Mouse (Mus musculus) bone marrow, adult 2 months (tissue): ENCODE measurements around the gene Galnt10. TPM values are rescaled to one million over a fixed set of nuclear protein-coding genes. Genes with fewer than 3 reads are reported as not detected.

ENCODE experiments used
- H3K27ac ChIP-seq: fragments of 200-500 bp; 2 replicates; pipeline ENCODE4 v1.5.1; 2012; ENCODE audit warnings: low read depth, mild to moderate bottlenecking, control low read depth, inconsistent platforms, low read length; ENCODE audit not compliant: control insufficient read depth, poor library complexity, insufficient read depth
- H3K4me1 ChIP-seq: fragments of 200-500 bp; 2 replicates; pipeline ENCODE4 v1.6.1; 2011; ENCODE audit warnings: low read length; ENCODE audit not compliant: control insufficient read depth, insufficient read depth
- H3K4me3 ChIP-seq: fragments of 200-500 bp; replicated peaks from 2 replicates; pipeline ENCODE3; 2011; ENCODE audit warnings: mild to moderate bottlenecking, low read depth, low read length, control low read depth; ENCODE audit not compliant: control insufficient read depth
- CTCF ChIP-seq: fragments of 200-500 bp; IDR thresholded peaks from 2 replicates; pipeline ENCODE4 v1.5.1; 2011; ENCODE audit warnings: low read length, control low read depth; ENCODE audit not compliant: control insufficient read depth, insufficient read depth
- POLR2A ChIP-seq: fragments of 200-500 bp; IDR thresholded peaks from 2 replicates; pipeline ENCODE4 v1.6.1; 2011; ENCODE audit warnings: low read depth, mild to moderate bottlenecking, control low read depth, low read length, borderline replicate concordance; ENCODE audit not compliant: control insufficient read depth
- WGBS: fragments of 180-500 bp; shearing (Covaris S2); methylation state at CpG from one replicate; pipeline ENCODE4 v1.1.7; 2018; 5-methylcytosine and 5-hydroxymethylcytosine counted together
- polyA plus RNA-seq: library from polyadenylated mRNA; stranded (reverse); fragments of >200 nt; gene quantifications from 2 replicates; pipeline ENCODE4 v1.2.4, GENCODE M21; 2011; ENCODE audit warnings: low replicate concordance; ENCODE audit not compliant: missing spikeins, insufficient read depth, insufficient read length

Gene Galnt10
- polyA plus RNA-seq, 1 experiment, result 16.6 TPM

DNA sequence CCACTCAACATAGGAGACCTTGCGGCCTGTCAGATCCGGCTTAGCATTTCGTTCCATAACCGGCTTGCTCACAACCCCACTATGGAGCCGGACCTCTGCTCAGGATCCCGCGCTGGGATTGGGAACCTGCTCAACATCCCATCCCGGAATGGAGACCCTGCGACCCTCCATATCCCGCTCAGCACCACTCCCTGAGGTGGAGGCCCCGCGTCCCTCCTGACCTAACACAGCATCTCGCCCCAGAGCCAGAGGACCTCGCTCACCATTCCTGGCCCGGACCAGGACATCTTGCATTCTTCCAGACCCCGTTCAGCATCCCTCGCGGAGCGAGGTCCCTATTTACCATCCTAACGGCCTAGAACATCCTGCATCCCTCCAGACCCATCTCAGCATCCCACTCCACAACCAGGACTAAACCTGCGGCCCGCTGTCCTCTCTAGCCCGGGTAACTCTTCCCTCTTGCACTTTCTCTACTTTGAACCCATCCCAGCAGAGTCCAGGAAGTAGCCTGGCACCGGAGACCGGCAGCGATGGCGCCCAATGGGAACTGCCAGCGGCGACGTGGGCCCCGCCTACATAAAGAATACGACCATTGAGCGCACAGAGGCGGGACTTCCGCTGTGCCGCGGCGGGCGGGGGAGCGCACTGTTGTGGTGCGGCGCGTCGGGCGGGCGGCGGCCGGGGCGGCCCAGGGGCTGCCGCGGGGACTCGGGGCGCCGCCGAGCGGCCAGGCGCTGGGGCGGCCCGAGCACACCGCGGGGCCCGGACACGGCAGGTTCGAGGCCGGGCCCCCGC lies 155.9 kb downstream of the Galnt10 start, which contains the start of gene Sap30l:
Gene Sap30l, plus strand, starts transcription at position 667 of the 795 bp plus-strand sequence.
- H3K27ac ChIP-seq, result peak within 1 kb of the TSS; percentile 51
- no peaks in the 10 kb centered on the region; the same call in 1 of the 2 replicates for H3K4me1 ChIP-seq
- H3K4me3 ChIP-seq, result peak within 1 kb of the TSS; percentile 94
- WGBS, result 1% methylated on average over 60 of the region's 66 CpGs
- TF ChIP-seq CTCF (no peak), POLR2A (no peak; the same call in none of the 2 replicates)

DNA sequence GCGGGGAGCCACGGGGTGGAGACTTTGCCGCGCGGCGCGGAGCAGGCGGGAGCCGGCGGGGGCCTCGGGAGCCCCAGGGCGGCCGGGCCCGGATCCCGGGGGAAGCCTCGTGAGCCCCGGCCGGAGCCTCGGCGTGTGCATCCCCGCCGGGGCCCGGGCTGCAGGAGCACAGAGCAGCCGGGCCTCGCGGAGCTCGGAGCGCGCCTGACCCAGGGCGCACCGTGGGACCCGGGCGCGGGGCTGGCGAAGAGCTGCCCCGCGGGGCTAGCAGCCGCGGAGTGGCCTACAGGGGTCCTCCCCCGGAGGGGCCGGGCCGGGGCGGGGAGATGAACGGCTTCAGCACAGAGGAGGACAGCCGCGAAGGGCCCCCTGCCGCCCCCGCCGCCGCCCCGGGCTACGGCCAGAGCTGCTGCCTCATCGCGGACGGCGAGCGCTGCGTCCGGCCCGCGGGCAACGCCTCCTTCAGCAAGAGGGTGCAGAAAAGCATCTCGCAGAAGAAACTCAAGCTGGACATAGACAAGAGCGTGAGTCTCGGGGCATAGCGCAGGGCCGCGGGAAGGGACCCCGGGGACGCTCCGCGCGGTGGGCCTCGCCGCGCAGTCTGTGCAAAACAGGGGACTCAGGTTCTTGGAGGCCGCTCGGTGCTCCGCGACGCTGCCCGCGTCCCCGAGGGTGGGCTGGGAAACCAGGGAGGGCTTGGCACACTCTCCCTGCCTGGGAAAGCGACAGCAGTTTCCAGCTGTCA lies 156.7 kb downstream of the Galnt10 start:
- under 1% methylated on average over 85 of the region's 85 CpGs for WGBS
- TF ChIP-seq POLR2A (no peak), CTCF (no peak)
- H3K4me3 ChIP-seq, result peak overlapping the region; percentile 65
- H3K27ac ChIP-seq, result peak overlapping the region; percentile 34; the same call in 1 of the 2 replicates
- no peaks in the 10 kb centered on the region; the same call in 1 of the 2 replicates for H3K4me1 ChIP-seq

DNA sequence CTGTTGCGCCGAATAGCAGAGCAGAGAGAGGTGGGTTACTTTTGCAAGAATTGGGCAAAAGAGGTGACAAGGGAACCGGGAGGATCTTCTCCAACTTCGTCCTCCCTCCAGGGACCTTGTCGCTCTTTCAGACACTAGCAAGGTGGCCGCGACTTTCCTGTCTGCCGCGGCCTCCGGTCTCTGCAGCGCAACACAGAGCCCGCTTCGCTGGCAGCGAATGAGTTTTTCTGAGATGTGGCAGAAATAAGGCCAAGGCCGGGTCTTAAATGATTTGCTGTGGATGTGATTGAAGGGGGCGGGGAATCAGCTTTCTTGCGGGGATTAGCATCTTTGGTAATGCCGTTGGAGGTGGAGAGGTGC lies 157.2 kb downstream of the Galnt10 start:
- H3K4me3 ChIP-seq, result peak overlapping the region; percentile 65
- H3K27ac ChIP-seq, result no peak overlapping the region
- H3K4me1 ChIP-seq, result no peaks in the 10 kb centered on the region; the same call in 1 of the 2 replicates
- TF ChIP-seq POLR2A, result no peak
- TF ChIP-seq CTCF, result no peak
- 2% methylated on average over 18 of the region's 18 CpGs for WGBS

DNA sequence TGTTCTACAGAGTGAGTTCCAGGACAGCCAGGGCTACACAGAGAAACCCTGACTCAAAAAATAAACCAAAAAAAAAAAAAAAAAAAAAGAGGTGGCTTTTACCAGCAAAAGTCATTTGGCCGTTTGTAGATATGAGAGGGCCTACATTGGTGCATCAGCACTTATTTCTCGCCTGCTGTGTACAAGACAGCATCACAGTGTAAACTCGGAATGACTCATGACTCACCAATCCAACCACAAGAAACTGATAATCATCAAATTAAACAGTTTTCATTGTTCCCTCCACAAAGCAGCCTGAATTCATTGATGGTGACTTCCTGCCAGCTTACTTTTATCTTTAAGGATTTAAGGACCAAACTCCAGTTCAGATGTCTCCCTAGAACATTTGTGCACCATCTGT lies 159.8 kb downstream of the Galnt10 start:
- no peak overlapping the region for H3K27ac ChIP-seq
- H3K4me1 ChIP-seq, result no peaks in the 10 kb centered on the region; the same call in 1 of the 2 replicates
- TF ChIP-seq CTCF, result no peak
- no peak for TF ChIP-seq POLR2A
- 63% methylated on average over 3 of the region's 3 CpGs for WGBS
- H3K4me3 ChIP-seq, result no peak overlapping the region

DNA sequence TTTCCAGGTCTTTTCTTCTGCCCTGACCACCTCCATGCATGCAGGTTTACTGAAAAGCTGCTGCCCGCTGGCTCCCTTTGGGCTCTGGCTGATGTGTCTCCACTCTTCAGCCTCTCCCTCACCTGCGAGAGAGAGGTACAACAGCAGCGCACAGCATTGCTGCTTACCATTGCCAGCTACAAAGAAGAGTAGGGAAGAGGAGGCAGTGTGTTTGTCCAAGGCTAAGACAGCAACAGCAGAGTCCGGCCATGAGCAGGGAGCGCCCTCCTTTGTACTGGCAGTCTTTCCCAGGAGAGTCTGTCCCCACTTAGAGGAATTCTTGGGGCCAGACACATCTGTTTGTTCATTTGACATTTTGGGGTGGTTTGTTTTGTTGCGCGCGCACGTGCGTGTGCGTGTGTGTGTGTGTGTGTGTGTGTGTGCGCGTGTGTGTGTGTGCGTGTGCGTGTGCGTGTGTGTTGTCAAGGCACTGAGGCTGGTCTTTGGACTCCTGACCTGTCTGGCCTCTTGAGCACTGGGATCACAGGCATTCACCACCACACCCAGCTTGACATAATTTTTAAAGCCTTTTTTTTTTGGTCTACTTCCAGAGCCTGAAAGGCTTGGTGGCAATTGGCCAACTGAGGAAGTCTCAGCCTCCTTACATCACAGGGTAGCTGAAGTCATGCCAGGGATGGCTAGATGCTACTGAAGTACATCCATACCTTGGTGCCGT lies 163.9 kb downstream of the Galnt10 start:
- TF ChIP-seq POLR2A (no peak), CTCF (no peak)
- H3K4me1 ChIP-seq, result no peaks in the 10 kb centered on the region
- WGBS, result 93% methylated on average over 17 of the region's 17 CpGs

DNA sequence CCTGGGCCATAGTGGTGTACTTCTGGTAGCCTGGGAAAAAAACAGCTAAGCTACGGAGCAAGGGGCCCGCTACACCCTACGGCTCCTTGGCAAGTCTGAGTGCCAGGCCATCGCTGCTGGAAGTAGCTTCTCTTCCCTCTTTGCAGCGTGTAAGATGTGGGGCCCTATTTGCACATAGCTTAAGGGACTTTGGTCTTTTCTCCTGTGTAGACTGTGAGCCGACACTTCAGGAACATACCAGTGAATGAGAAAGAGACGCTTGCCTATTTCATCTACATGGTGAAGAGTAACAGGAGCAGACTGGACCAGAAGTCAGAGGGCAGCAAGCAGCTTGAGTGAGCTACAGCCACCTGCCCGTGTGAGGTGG lies 164.5 kb downstream of the Galnt10 start:
- H3K4me3 ChIP-seq, result no peak overlapping the region
- TF ChIP-seq CTCF, result no peak
- no peak for TF ChIP-seq POLR2A
- no peaks in the 10 kb centered on the region for H3K4me1 ChIP-seq
- no peak overlapping the region for H3K27ac ChIP-seq
- 86% methylated on average over 8 of the region's 8 CpGs for WGBS

More for the DNA sequence above, 163.9 kb downstream of the Galnt10 start:
- Histone ChIP-seq H3K4me3 (no peak overlapping the region), H3K27ac (no peak overlapping the region)

DNA sequence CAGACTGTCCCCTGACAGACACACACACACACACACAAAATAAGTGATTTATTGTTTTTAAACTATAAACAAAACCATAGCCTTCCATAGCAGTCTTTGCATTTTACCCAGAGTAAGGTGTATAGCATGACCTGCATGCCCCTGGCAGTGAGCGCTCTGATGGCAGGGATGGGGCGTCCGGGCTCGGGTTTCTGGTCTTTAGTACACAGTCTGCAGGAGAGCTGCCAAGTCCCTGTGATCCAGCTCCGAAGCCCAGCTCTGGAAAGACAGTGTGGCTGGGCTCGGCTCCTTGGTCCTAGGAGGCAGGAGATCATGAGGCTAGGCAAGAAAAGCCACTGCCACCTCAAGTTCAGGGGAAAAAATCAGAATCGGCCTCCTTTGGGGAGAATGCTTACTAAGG lies 165.8 kb downstream of the Galnt10 start:
- TF ChIP-seq CTCF (no peak), POLR2A (no peak)
- Histone ChIP-seq H3K4me3 (no peak overlapping the region), H3K4me1 (no peaks in the 10 kb centered on the region), H3K27ac (no peak overlapping the region)
- 83% methylated on average over 7 of the region's 7 CpGs for WGBS

DNA sequence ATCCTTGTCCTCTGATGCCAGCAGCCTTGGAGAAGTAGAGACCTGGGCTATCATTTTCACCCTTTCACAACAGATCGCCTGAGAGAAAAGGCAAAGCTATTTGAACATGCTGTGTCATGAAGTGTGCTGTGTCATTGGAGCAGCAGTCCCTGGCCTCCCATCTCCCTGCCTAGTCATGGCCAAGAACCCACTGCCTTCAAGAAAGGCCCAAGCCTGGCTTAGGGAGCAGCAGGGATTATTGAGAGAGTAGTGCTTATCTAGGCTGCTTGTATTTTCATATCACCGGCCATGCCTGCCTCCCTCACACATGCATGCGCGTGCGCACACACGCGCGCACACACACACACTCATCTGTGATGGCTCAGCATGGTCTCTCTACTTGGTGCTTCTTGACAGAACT lies 167.0 kb downstream of the Galnt10 start:
- Histone ChIP-seq H3K27ac (no peak overlapping the region), H3K4me1 (no peaks in the 10 kb centered on the region), H3K4me3 (no peak overlapping the region)
- WGBS, result 83% methylated on average over 8 of the region's 8 CpGs
- no peak for TF ChIP-seq POLR2A
- no peak for TF ChIP-seq CTCF
